Mouse (Mus musculus) thymus, adult 18-20 months (tissue): ENCODE results near the gene Nt5dc3.

Experiments used
- DNase-seq, 2 experiments: peaks; one replicate each; pipeline ENCODE4 v3.0.0; 2022; ENCODE audit warnings: mixed read lengths in 2 of 2

Nt5dc3 gene

GRCm38 (mm10) chr10:86778398-86779116, at the start of gene Nt5dc3:
Nt5dc3 (plus strand) TSS chr10:86779005.
- peak; percentile 92 for DNase-seq

DNA sequence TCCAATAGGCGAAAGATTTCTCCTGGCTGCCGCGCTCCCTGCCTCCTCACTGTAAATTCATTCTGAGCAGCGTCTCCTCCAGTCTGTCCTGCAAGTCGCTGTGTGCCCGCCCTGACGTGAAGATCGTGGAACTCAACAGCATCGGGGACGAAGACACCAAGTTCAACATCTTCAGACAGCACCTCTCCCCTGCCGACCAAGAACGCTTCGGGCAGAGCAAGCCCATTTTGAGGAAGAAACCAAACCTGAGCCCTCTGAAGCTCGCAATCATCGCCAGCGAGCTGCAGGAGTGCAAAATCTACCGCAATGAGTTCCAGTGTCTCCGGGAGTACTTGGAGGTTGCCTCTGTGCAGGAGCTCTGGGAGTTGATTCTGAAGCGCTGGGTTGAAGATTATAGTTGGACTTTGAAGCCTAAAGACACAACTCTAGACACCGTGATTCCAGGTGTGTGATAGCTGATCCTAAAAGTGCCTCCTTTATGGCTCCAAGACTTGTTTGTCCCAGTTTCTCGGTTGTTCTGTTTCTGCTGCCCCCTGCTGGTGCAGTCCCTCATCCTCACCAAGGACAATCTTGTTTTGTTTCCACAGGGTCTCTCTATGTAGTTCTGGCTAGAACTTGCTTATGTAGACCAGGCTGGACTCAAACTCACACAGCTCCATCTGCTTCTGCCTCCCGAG, 47.8 kb upstream of the Nt5dc3 start:
- DNase-seq = peak; percentile 64 to 69

- DNase-seq = no peak
These were observed 47.3 kb upstream of the Nt5dc3 start for GRCm38 (mm10) chr10:86731500-86731863.

DNA sequence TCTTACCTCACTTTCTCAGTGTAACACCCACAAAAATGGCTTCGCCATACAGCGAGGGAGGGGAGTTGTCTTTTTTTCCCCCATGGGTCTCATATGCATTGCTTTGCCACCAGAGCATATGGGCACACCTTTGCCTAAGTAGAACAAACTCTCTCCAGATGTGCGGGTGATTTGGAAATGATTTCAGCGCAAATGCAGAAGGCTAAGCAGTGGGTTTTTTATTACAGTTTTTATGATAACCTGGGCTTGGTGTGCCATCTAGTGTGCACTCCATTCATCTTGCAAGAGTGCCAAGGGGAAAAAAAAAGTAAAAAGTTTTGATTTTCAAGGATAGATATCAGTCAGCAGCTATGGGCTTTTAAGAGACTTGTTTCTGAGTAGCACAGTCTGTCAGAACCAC, 43.8 kb upstream of the Nt5dc3 start:
- DNase-seq = no peak

DNA sequence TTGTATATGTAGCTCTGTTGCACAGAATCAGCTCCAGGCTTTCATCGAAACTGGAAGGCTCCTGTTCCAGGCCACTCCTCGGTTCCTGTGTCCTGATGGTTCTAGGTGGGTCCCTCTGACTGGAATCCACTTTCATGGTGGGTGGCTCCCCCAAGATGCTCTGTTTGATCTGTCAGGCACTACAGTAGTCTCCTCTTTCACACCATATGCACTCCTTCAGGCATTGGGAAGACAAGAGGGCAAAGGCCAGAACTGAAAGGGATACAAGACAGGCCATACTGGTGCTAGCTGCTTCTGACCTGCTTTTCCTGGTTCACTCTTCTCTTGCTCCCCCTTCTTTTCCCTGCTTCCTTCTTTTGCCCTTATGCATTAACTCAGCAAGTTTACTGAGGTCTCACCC, 35.9 kb upstream of the Nt5dc3 start:
- no peak for DNase-seq

- DNase-seq = no peak
These were observed 34.5 kb upstream of the Nt5dc3 start for GRCm38 (mm10) chr10:86744306-86744705.

DNA sequence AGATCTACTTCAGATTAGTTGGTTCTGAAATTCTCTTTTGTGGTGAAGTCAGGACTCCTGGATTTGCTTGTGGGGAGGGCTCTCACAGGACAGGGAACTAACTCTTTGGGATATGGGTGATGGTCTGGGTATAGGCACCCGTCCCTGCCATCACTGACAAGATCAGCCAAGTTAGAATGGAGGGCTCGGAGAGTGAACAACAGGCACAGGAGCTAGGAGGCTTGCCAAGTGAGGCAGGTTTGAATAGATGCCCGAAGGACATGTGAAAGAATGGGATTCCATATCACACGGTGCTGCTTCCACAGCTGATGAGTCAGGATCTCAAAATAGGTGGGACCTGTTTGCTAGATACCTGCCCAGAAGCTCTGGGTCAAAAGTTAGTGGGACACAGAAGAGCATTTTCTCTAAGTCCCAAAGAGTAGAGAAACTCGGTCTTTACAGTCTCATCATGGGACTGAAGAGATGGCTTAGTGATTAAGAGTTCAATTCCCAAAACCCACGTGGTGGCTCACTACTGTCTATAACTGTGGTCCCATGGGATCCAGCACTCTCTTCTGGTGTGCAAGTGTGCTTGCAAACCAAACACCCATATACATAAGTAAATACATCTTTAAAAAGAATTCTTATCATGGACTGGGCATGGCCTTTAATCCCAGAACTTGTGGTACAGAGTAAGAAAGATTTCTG, 22.8 kb upstream of the Nt5dc3 start:
- DNase-seq = no peak

GRCm38 (mm10) chr10:86757724-86758123, 21.1 kb upstream of the Nt5dc3 start:
- no peak for DNase-seq

DNA sequence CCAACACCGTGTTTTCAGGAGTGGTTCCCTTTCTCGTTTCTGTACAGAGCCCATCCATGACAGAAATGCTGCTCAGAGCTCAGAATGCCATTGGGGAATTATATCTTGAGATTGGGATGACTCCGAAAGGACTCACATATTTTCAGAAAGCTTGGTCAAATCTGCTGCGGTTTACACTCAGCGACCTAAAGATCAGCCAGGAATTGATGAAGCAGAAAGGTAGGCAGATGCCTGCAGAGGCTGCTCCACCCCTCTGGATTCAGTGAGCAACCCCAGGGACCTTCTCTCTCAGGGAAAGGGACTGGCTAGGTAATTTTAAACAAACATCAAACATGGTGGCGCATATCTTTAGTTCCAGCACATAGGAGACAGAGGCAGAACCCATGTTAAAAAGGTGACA, 20.6 kb upstream of the Nt5dc3 start:
- no peak for DNase-seq

DNA sequence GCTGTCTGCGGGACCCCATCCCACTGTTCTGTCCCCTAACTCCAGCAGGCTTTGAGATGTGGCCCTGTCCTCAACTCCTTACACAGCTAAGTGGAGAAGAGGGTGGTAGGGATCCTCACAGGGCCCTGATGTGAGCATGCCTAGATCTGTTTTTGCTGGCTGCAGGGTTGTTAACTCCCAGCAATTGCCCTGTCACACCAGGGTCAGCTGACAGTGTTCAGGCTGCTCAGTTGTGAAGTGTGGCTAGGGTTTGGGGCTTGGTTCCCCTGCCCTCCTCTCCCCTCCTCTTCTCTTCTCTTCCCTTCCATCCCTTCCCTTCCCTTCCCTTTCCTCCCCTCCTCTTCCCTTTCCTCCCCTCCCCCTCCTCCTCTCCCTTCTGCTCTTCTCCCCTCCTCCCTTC, 17.6 kb upstream of the Nt5dc3 start:
- DNase-seq = no peak

DNA sequence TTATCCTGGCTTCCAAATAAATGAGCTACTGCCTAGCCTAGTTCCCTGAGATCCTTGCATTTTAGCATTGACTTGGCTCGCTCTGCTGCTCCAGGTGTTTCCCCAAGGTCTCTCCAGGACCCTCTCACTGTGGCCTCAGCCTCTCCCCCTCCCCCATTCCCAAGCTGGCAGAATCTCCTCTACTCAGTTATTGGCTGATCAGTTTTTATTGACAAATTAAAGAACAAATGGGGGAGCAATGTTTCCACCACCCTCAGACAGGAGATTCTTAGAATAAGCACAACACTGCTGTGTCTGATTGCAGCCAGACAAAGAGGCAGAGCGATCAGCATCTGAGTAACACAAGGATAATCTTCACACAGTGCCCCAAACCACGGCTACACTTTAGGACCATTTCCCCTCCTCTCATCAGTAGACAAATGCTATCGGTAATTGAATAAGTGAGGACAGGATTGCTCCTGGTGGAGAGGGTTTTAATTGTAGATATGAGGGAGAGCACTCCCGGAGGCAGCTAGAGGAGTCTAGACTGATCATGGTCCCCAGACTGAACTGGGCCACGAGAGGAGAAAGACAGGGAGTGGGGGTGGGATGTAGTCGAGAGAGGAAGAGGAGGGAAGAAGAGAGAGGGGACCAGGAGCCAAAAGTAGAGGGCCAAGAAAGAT, 17.0 kb upstream of the Nt5dc3 start:
- no peak for DNase-seq

DNA sequence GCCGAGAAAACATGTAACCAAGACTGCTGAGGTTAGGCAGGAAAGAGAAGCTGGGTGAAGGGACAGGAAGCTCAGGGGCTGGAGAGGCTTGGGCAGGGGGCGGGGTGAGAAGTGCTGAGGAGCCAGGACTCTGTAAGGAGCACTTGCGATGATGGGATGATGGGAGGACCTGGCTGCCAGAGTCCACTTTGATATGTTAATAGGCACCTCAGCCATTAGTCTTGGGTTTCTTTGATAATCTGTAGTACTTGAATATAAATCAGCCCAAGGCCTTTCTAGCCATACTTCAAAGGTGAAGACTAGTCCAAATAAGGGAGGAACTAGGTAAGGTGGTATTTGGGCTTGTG, 16.4 kb upstream of the Nt5dc3 start:
- no peak for DNase-seq

GRCm38 (mm10) chr10:86763672-86764071, 15.1 kb upstream of the Nt5dc3 start, which contains the start of gene Gm49358:
Gm49358 (plus strand) TSS chr10:86763972.
- DNase-seq = no peak

DNA sequence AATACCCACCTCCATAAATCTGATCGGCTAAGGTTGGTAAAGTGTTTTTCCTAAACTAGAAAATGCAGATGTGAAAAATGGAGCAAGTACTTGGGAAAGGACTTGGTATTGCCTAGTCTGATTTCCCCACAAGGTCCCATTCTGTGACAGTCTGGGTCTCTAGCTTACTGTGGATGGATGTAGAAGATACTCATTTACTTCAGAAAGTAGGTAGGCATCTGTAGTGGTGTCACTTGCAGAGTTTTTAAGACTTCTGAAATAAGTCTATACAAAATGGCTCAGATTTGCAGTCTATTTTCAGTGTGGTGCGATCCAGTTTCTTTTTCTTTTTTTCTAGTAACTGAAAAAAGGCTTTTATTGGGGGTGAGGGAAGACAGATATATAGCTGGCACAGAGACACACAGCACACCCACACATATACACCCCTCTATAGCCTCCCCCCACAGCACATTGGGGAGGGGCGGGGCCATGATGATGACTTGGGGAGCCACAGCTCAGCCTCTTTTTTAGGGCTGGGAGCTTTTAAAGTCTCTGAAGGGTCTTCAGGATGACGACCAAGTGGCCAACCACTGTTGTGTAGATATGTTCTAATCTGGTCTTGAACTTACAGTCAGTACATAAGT, 13.3 kb upstream of the Nt5dc3 start:
- DNase-seq = no peak

DNA sequence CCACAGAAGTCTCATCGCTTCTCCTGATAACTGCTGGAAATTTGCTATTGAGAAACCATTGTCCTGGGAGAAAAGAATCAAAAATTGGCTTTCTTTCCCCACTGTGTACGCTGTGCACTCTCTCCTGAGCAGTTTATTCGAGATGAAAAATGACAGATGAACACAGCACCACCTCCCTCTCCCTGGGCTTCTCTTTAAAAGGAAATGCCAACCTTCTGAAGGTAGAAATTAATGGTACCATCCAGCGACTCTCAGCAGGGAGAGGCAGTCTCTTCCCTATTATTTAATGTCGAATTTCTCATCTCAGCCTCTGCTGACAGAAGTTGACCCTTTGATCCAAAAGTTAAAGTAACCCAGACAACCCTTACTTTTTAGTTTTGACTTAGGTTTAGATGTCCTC, 9.6 kb upstream of the Nt5dc3 start:
- DNase-seq = no peak

GRCm38 (mm10) chr10:86769797-86770196, 9.0 kb upstream of the Nt5dc3 start:
- DNase-seq = no peak

- DNase-seq = no peak
These were observed 7.1 kb upstream of the Nt5dc3 start for GRCm38 (mm10) chr10:86771701-86772100.

DNA sequence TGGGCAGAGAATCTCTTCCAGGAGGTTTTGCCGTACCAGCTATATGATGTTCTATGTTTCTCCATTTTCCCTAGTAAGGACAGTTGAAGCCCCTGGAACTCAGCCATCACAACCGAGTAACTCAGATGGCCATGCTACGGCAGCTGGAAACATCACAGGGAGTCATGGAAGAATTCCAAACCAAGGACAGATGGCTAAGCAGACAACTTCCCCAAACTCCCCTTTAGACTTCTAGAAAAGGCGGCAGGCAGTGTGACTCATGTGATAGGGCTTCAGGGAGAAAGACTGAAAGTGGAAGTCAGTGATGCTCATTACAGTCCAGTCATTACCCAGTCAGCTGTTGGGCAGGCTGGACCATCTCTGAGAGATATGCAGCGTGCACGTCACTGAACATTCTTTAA, 6.6 kb upstream of the Nt5dc3 start:
- no peak for DNase-seq

- no peak for DNase-seq
These were observed 5.4 kb upstream of the Nt5dc3 start for GRCm38 (mm10) chr10:86773360-86773759.

DNA sequence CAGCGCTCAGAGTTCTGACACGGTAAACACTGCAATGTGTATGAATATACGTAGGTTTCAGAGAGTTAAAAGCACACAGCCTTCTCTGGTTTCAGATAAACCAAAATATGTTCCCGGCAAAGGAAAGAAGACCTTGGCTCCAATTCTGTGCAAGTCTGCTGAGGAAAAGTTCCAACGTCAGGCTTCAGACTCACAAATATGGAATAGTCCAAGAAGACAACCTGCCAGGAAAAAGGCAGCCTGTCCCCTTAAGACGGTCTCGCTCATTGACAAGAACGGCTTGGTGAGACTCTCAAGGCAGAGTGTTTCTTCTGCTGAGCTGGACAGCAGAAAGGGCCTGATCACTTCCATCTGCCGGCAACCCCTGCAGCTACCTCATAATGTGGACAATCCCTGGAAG, 2.5 kb upstream of the Nt5dc3 start:
- no peak for DNase-seq

GRCm38 (mm10) chr10:86777614-86778319, 1.0 kb upstream of the Nt5dc3 start:
- no peak for DNase-seq

GRCm38 (mm10) chr10:86779117-86779755, 431 bp downstream of the Nt5dc3 start:
- peak in 1 of 2 experiments; percentile 6 for DNase-seq
